Mouse (Mus musculus) T-cell, adult 2 months (primary cell): ENCODE measurements around the gene Rora.

Experiments
- DNase-seq: peaks from one replicate; pipeline ENCODE4 v3.0.0; 2022; ENCODE audit warnings: low spot score

The Rora gene

GRCm38 (mm10) chr9:69008706-69009105, 355.1 kb downstream of the Rora start:
- DNase-seq = no peak

GRCm38 (mm10) chr9:69010886-69011285, 357.3 kb downstream of the Rora start:
- no peak for DNase-seq

GRCm38 (mm10) chr9:69013186-69013715, 359.7 kb downstream of the Rora start:
- DNase-seq = no peak

- no peak for DNase-seq
Measured at GRCm38 (mm10) chr9:69014203-69014602, 360.6 kb downstream of the Rora start.

GRCm38 (mm10) chr9:69020381-69020780, 366.8 kb downstream of the Rora start:
- no peak for DNase-seq

- no peak for DNase-seq
Measured at GRCm38 (mm10) chr9:69021482-69021881, 367.9 kb downstream of the Rora start.

- no peak for DNase-seq
Measured at GRCm38 (mm10) chr9:69023314-69023713, 369.7 kb downstream of the Rora start.

- DNase-seq = no peak
Measured at GRCm38 (mm10) chr9:69028177-69028576, 374.6 kb downstream of the Rora start.

GRCm38 (mm10) chr9:69034301-69034871, 380.8 kb downstream of the Rora start:
- peak; percentile 87 for DNase-seq

- no peak for DNase-seq
Measured at GRCm38 (mm10) chr9:69035456-69035855, 381.9 kb downstream of the Rora start.

- DNase-seq = peak; percentile 37
Measured at GRCm38 (mm10) chr9:69036296-69036695, 382.7 kb downstream of the Rora start.

GRCm38 (mm10) chr9:69043920-69044613, 390.5 kb downstream of the Rora start:
- DNase-seq = no peak

GRCm38 (mm10) chr9:69044614-69045133, 391.1 kb downstream of the Rora start:
- no peak for DNase-seq

- no peak for DNase-seq
Measured at GRCm38 (mm10) chr9:69045908-69046307, 392.3 kb downstream of the Rora start.

GRCm38 (mm10) chr9:69050856-69051255, 397.3 kb downstream of the Rora start:
- no peak for DNase-seq

GRCm38 (mm10) chr9:69051890-69052289, 398.3 kb downstream of the Rora start:
- no peak for DNase-seq

GRCm38 (mm10) chr9:69055302-69055701, 401.7 kb downstream of the Rora start:
- no peak for DNase-seq

GRCm38 (mm10) chr9:69071203-69071867, 417.7 kb downstream of the Rora start:
- DNase-seq = no peak

GRCm38 (mm10) chr9:69073271-69073670, 419.7 kb downstream of the Rora start:
- peak; percentile 58 for DNase-seq

- DNase-seq = no peak
Measured at GRCm38 (mm10) chr9:69084086-69084719, 430.6 kb downstream of the Rora start.

GRCm38 (mm10) chr9:69084720-69085661, 431.4 kb downstream of the Rora start:
- no peak for DNase-seq
